Mouse (Mus musculus): ENCODE measurements around the gene Dab1.
A peak's percentile ranks its signal among the peaks of the same experiment; 100 is the strongest.

The Dab1 gene

GRCm38 (mm10) chr4:104404099-104404498, 784.9 kb downstream of the Dab1 start:
- DNase-seq: no peak

- no peak for DNase-seq
Measured at GRCm38 (mm10) chr4:104410922-104411321, 791.8 kb downstream of the Dab1 start.

- no peak for DNase-seq
Measured at GRCm38 (mm10) chr4:104415482-104415881, 796.3 kb downstream of the Dab1 start.

- DNase-seq: no peak
Measured at GRCm38 (mm10) chr4:104418354-104418753, 799.2 kb downstream of the Dab1 start.

- no peak for DNase-seq
Measured at GRCm38 (mm10) chr4:104420983-104421680, 802.0 kb downstream of the Dab1 start.

GRCm38 (mm10) chr4:104429127-104429526, 810.0 kb downstream of the Dab1 start:
- DNase-seq: no peak

- no peak for DNase-seq
Measured at GRCm38 (mm10) chr4:104431231-104431855, 812.2 kb downstream of the Dab1 start.

- DNase-seq: no peak
Measured at GRCm38 (mm10) chr4:104432150-104432549, 813.0 kb downstream of the Dab1 start.

GRCm38 (mm10) chr4:104435736-104436135, 816.6 kb downstream of the Dab1 start:
- DNase-seq: no peak

- DNase-seq: no peak
Measured at GRCm38 (mm10) chr4:104436411-104436810, 817.3 kb downstream of the Dab1 start.

GRCm38 (mm10) chr4:104438730-104439129, 819.6 kb downstream of the Dab1 start:
- no peak for DNase-seq

GRCm38 (mm10) chr4:104439641-104440040, 820.5 kb downstream of the Dab1 start:
- DNase-seq: no peak

- DNase-seq: no peak
Measured at GRCm38 (mm10) chr4:104442925-104443747, 824.0 kb downstream of the Dab1 start.

GRCm38 (mm10) chr4:104443775-104444174, 824.6 kb downstream of the Dab1 start:
- no peak for DNase-seq

GRCm38 (mm10) chr4:104444985-104445384, 825.8 kb downstream of the Dab1 start:
- no peak for DNase-seq

- DNase-seq: no peak
Measured at GRCm38 (mm10) chr4:104448199-104448598, 829.0 kb downstream of the Dab1 start.

- DNase-seq: no peak
Measured at GRCm38 (mm10) chr4:104450645-104451044, 831.5 kb downstream of the Dab1 start.

GRCm38 (mm10) chr4:104452587-104452986, 833.4 kb downstream of the Dab1 start:
- DNase-seq: peak; percentile 82

- DNase-seq: no peak
Measured at GRCm38 (mm10) chr4:104455151-104455550, 836.0 kb downstream of the Dab1 start.

GRCm38 (mm10) chr4:104455760-104456159, 836.6 kb downstream of the Dab1 start:
- no peak for DNase-seq

- DNase-seq: no peak
Measured at GRCm38 (mm10) chr4:104456173-104456873, 837.2 kb downstream of the Dab1 start.

- DNase-seq: peak; percentile 78
Measured at GRCm38 (mm10) chr4:104458726-104459125, 839.6 kb downstream of the Dab1 start.
